Mouse (Mus musculus) MEL (cell line): ENCODE data around the gene Wscd1. TPM values are rescaled to one million over a fixed set of nuclear protein-coding genes. Genes with fewer than 3 reads are reported as not detected.

Source experiments
- DNase-seq: peaks from one replicate; pipeline ENCODE4 v3.0.0; 2011; ENCODE audit warnings: low read depth, low spot score
- H3K27ac ChIP-seq: 2 replicates; pipeline ENCODE4 v1.5.1; 2012; ENCODE audit warnings: low read depth, mild to moderate bottlenecking, control low read depth, low read length, moderate library complexity; ENCODE audit not compliant: control insufficient read depth
- H3K27me3 ChIP-seq, 2 experiments: fragments of 150-350 bp in 1 of 2; sonication (generic) in 1 of 2; 2 replicates each; pipeline ENCODE4 v1.6.1; 2012; ENCODE audit warnings: low read length in 2 of 2, mild to moderate bottlenecking in 2 of 2, improper control_type of control experiment in 1 of 2, moderate library complexity in 1 of 2; ENCODE audit not compliant: insufficient read depth in 2 of 2, control insufficient read depth in 1 of 2
- H3K36me3 ChIP-seq, 2 experiments: 2 replicates each; pipeline ENCODE4 v1.6.1; 2012 to 2014; ENCODE audit warnings: low read length in 2 of 2, improper control_type of control experiment in 1 of 2, inconsistent platforms in 1 of 2, mild to moderate bottlenecking in 1 of 2; ENCODE audit not compliant: insufficient read depth in 2 of 2, control insufficient read depth in 1 of 2
- H3K4me1 ChIP-seq, 2 experiments: fragments of 150-350 bp in 1 of 2; sonication (generic) in 1 of 2; 2 replicates each; pipeline ENCODE4 v1.6.1; 2012; ENCODE audit warnings: low read length in 2 of 2, improper control_type of control experiment in 1 of 2, mild to moderate bottlenecking in 1 of 2; ENCODE audit not compliant: insufficient read depth in 2 of 2, control insufficient read depth in 1 of 2
- H3K4me3 ChIP-seq, 2 experiments: fragments of 150-350 bp in 1 of 2; sonication (generic) in 1 of 2; 2 replicates each; pipeline ENCODE4 v1.5.1; 2012; ENCODE audit warnings: low read depth in 2 of 2, low read length in 2 of 2, mild to moderate bottlenecking in 2 of 2, moderate library complexity in 2 of 2, control low read depth in 1 of 2, improper control_type of control experiment in 1 of 2; ENCODE audit not compliant: control insufficient read depth in 1 of 2, insufficient read depth in 1 of 2
- H3K79me2 ChIP-seq: 2 replicates; pipeline ENCODE4 v1.6.1; 2012; ENCODE audit warnings: mild to moderate bottlenecking, low read length, moderate library complexity; ENCODE audit not compliant: control insufficient read depth, poor library complexity, insufficient read depth
- H3K9ac ChIP-seq: 2 replicates; pipeline ENCODE4 v1.6.1; 2012; ENCODE audit warnings: low read depth, mild to moderate bottlenecking, control low read depth, low read length, moderate library complexity; ENCODE audit not compliant: control insufficient read depth, poor library complexity, severe bottlenecking
- H3K9me3 ChIP-seq: fragments of 150-350 bp; sonication (generic); replicated peaks from 2 replicates; pipeline ENCODE4 v1.6.1; 2012; ENCODE audit warnings: mild to moderate bottlenecking, low read length, improper control_type of control experiment, moderate library complexity; ENCODE audit not compliant: insufficient read depth
- BHLHE40 ChIP-seq: IDR thresholded peaks from 2 replicates; pipeline ENCODE4 v1.6.1; 2012; ENCODE audit warnings: low read depth, mild to moderate bottlenecking, inconsistent platforms, low read length, improper control_type of control experiment, borderline replicate concordance
- CTCF ChIP-seq, 3 experiments: IDR thresholded peaks in 2 of 3; conservative IDR thresholded peaks in 1 of 3; 2 replicates each; pipeline ENCODE4 v1.5.1; 2011 to 2012; ENCODE audit warnings: low read length in 3 of 3, low read depth in 2 of 3, mild to moderate bottlenecking in 2 of 3, improper control_type of control experiment in 1 of 3, inconsistent platforms in 1 of 3, mixed read lengths in 1 of 3, moderate library complexity in 1 of 3; ENCODE audit not compliant: control insufficient read depth in 1 of 3, insufficient read depth in 1 of 3, poor library complexity in 1 of 3, severe bottlenecking in 1 of 3
- ELF1 ChIP-seq: IDR thresholded peaks from 2 replicates; pipeline ENCODE4 v1.6.1; 2014; ENCODE audit warnings: low read depth, mild to moderate bottlenecking, inconsistent platforms, low read length, improper control_type of control experiment, moderate library complexity
- MAZ ChIP-seq: IDR thresholded peaks from 2 replicates; pipeline ENCODE4 v1.6.1; 2012; ENCODE audit warnings: low read depth, mild to moderate bottlenecking, inconsistent platforms, low read length, improper control_type of control experiment
- MEF2A ChIP-seq: IDR thresholded peaks from 2 replicates; pipeline ENCODE4 v1.6.1; 2014; ENCODE audit warnings: low read depth, mild to moderate bottlenecking, inconsistent platforms, low read length, improper control_type of control experiment; ENCODE audit not compliant: poor library complexity, insufficient replicate concordance, severe bottlenecking; ENCODE audit errors: extremely low read depth
- MXI1 ChIP-seq: IDR thresholded peaks from 2 replicates; pipeline ENCODE4 v1.6.1; 2011; ENCODE audit warnings: mild to moderate bottlenecking, low read depth, low read length, improper control_type of control experiment
- MYB ChIP-seq: IDR thresholded peaks from 2 replicates; pipeline ENCODE4 v1.6.1; 2011; ENCODE audit warnings: mild to moderate bottlenecking, low read depth, low read length, improper control_type of control experiment
- MYC ChIP-seq: IDR thresholded peaks from 2 replicates; pipeline ENCODE4 v1.6.1; 2011; ENCODE audit warnings: low read depth, mild to moderate bottlenecking, low read length, improper control_type of control experiment, moderate library complexity
- POLR2AphosphoS5 ChIP-seq: IDR thresholded peaks from 2 replicates; pipeline ENCODE4 v1.6.1; 2012; ENCODE audit warnings: low read depth, borderline replicate concordance, mild to moderate bottlenecking, inconsistent platforms, low read length, moderate library complexity, mixed read lengths
- TAL1 ChIP-seq: IDR thresholded peaks from 2 replicates; pipeline ENCODE4 v1.6.1; 2012; ENCODE audit warnings: mild to moderate bottlenecking, inconsistent platforms, low read length, moderate library complexity, mixed read lengths
- TBP ChIP-seq: IDR thresholded peaks from 2 replicates; pipeline ENCODE4 v1.8.0; 2011; ENCODE audit warnings: low read depth, low read length, improper control_type of control experiment
- TCF12 ChIP-seq: IDR thresholded peaks from 2 replicates; pipeline ENCODE4 v1.6.1; 2014; ENCODE audit warnings: low read depth, mild to moderate bottlenecking, inconsistent platforms, low read length, improper control_type of control experiment, moderate library complexity
- ZC3H11A ChIP-seq: IDR thresholded peaks from 2 replicates; pipeline ENCODE4 v1.6.1; 2012; ENCODE audit warnings: low read depth, mild to moderate bottlenecking, inconsistent platforms, low read length, improper control_type of control experiment
- polyA plus RNA-seq, 2 experiments: library from polyadenylated mRNA; stranded (reverse) in 1 of 2; unstranded in 1 of 2; fragments of >175 nt in 1 of 2; fragments of >200 nt in 1 of 2; gene quantifications; 2 replicates each; pipeline versions ENCODE4 v1.2.1 to v1.2.4; 2012; ENCODE audit warnings: low replicate concordance in 2 of 2, low read depth in 1 of 2; ENCODE audit not compliant: insufficient read length in 2 of 2, insufficient read depth in 1 of 2, missing spikeins in 1 of 2
- total RNA-seq: library from RNA; depleted of rRNA; stranded (reverse); fragments of 300-350 nt; gene quantifications from 2 replicates; pipeline ENCODE4 v1.2.3, GENCODE M21; 2012

Gene Wscd1
- total and polyA plus RNA-seq, 3 experiments, result not detected

DNA sequence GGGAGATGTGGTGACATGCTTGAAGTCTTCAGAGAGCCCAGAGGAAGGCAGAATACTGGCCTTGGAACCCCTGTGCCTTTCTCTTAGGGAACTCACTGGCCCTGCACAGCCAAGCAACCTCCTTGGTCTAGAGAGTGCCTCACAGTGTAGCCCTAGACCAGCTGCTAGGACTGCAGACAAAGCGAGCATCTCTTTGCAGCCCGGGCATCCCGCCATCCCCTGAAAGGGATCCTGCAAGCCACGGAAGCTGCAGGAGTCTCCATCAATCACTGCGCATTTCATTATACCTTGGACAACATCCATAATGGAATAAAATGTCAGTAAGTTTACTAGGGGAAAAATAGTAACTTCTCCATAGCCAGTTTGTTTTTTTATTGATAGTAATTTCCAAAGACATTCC is 13.4 kb downstream of the Wscd1 start:
- Histone ChIP-seq H3K9me3 (no peaks in the 10 kb centered on the region), H3K4me1 (no peaks in the 10 kb centered on the region), H3K4me3 (no peak overlapping the region), H3K9ac (no peak overlapping the region), H3K27ac (no peak overlapping the region), H3K27me3 (no peaks in the 10 kb centered on the region), H3K79me2 (no peaks in the 10 kb centered on the region), H3K36me3 (no peaks in the 10 kb centered on the region)
- DNase-seq, result no peak
- no peak for TF ChIP-seq ZC3H11A

DNA sequence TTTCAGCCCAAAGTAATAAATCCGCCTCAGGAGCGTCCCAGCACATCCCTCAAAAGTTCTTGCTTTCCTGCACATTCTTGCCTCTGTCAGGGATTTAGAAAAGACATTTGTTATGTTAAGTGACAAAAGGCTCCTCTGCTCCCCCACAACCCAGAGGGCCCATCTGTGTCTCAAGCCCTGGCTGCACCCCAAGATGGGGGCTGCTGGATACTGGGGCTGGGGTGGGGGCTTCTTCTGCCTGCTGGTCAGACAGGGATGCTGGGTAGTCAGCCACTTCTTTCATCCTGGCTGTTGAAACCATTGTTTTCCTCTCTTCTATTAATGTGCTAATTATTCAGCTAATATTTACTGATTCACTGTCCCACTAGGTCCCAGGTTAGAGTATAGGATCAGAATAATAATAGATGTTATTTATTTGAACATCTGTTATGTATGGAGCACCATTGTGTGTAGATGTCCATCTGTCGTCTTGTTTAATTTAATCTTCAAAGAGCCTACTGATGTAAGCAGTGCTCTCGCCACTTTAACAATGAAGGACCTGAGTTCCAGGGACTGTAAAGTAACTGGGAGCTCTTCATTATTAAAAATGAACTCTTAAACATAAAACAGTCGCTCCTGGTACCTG is 14.0 kb downstream of the Wscd1 start:
- no peak for TF ChIP-seq MAZ
- TF ChIP-seq TAL1, result no peak
- TF ChIP-seq TBP, result no peak
- TF ChIP-seq TCF12, result no peak
- TF ChIP-seq MXI1, result no peak
- no peak for TF ChIP-seq MEF2A
- TF ChIP-seq ELF1, result no peak
- TF ChIP-seq CTCF (IDR thresholded peaks at IDR 0.05 in 2 of 3, conservative IDR thresholded peaks at IDR 0.05 in 1 of 3; ENCODE audit: control insufficient read depth in 1 of 3, insufficient read depth in 1 of 3, low read depth in 2 of 3, low read length in 3 of 3, poor library complexity in 1 of 3, severe bottlenecking in 1 of 3), result no peak
- TF ChIP-seq ZC3H11A, result no peak
- no peak for TF ChIP-seq MYC
- TF ChIP-seq MYB, result no peak
- Histone ChIP-seq H3K27me3 (no peaks in the 10 kb centered on the region), H3K9me3 (no peaks in the 10 kb centered on the region)

DNA sequence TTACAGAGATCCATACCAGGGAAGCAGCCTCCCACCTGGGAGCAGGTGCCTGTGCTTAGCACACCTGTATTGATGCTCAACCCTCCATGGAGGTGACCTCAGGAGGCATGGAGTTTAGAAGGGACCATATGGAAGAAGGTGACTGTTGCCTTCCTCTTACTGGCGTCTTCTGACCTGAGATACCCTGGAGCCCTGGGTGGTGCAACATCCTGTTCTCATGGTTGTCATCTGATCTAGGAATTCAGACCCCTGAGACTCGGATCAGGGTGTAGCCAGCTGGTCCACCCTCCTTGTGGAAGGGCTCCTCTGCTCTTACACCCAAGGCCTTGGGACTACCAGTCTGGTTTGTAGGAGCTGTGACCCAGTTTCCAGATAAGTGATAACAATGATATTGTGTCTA is 15.0 kb downstream of the Wscd1 start:
- no peaks in the 10 kb centered on the region for H3K79me2 ChIP-seq
- H3K9ac ChIP-seq, result no peak overlapping the region
- H3K9me3 ChIP-seq, result no peaks in the 10 kb centered on the region
- DNase-seq, result no peak
- no peaks in the 10 kb centered on the region for H3K27me3 ChIP-seq
- no peaks in the 10 kb centered on the region for H3K36me3 ChIP-seq
- TF ChIP-seq POLR2AphosphoS5 (no peak), MYC (no peak), BHLHE40 (no peak)
- no peaks in the 10 kb centered on the region for H3K4me1 ChIP-seq
- no peak overlapping the region for H3K27ac ChIP-seq
- no peak overlapping the region for H3K4me3 ChIP-seq

More for the DNA sequence above, 14.0 kb downstream of the Wscd1 start:
- H3K9ac ChIP-seq, result no peak overlapping the region
- DNase-seq, result no peak
- H3K4me3 ChIP-seq, result no peak overlapping the region
- H3K36me3 ChIP-seq, result no peaks in the 10 kb centered on the region
- H3K4me1 ChIP-seq, result no peaks in the 10 kb centered on the region
- no peak overlapping the region for H3K27ac ChIP-seq
- no peaks in the 10 kb centered on the region for H3K79me2 ChIP-seq
